27 mouse cellular contexts compared by ENCODE assay signal in genomic region chr5:72257084-72257483, GRCm38 (mm10).
DNase-seq lines count a peak whose midpoint lies in the region; ATAC-seq and TF ChIP-seq lines count a peak whose summit lies in the region.
"Had no signal": no experiment of that assay in that cellular context is flagged by ENCODE, and none has a peak within 500 bp of the region (broad histone marks: within the 10 kb centered on the region; RNA-seq: fewer than 3 reads in every experiment).

No protein-coding gene starts in this region.

- no peak overlapping the region for H3K4me3 ChIP-seq in embryonic facial prominence, embryonic 13.5 days
- H3K4me3 ChIP-seq in embryonic facial prominence, embryonic 10.5 days = no peak overlapping the region
- H3K4me3 ChIP-seq in heart, embryonic 14.5 days (ENCODE audit: control insufficient read depth in 1 of 2, insufficient read depth in 1 of 2, low read depth in 1 of 2, low read length in 2 of 2) = no peak overlapping the region
- peak overlapping the region; percentile 19; the same call in 1 of the 2 replicates for H3K4me3 ChIP-seq in layer of hippocampus, adult 2 months
- H3K4me3 ChIP-seq in stomach, embryonic 16.5 days (replicated peaks; ENCODE audit: low read length) = no peak overlapping the region
- H3K4me3 ChIP-seq: erythroblast, embryonic 14.5 days; heart, embryonic 10.5 days; hindbrain, embryonic 13.5 days; midbrain, embryonic 10.5 days; midbrain, embryonic 15.5 days had no signal

- 0 out of 2 replicates have a peak, but pooled peaks cover 4% of the 10 kb centered on the region for H3K4me1 ChIP-seq in embryonic facial prominence, embryonic 13.5 days
- no peaks in the 10 kb centered on the region for H3K4me1 ChIP-seq in embryonic facial prominence, embryonic 10.5 days
- H3K4me1 ChIP-seq in heart, embryonic 14.5 days (ENCODE audit: control insufficient read depth in 2 of 2, insufficient read depth in 2 of 2, low read length in 2 of 2) = peaks cover 0 to 19% of the 10 kb centered on the region in 2 experiments; a peak in 2 of 4 replicates
- H3K4me1 ChIP-seq in stomach, embryonic 16.5 days (ENCODE audit: control insufficient read depth, insufficient read depth, low read length) = 0 out of 2 replicates have a peak, but pooled peaks cover 3% of the 10 kb centered on the region
- H3K4me1 ChIP-seq: hindbrain, embryonic 13.5 days; midbrain, embryonic 10.5 days; midbrain, embryonic 15.5 days had no signal

- H3K27me3 ChIP-seq in embryonic facial prominence, embryonic 13.5 days = no peaks in the 10 kb centered on the region
- H3K27me3 ChIP-seq in embryonic facial prominence, embryonic 10.5 days (replicated peaks; ENCODE audit: low read depth, poor library complexity, severe bottlenecking) = no peaks in the 10 kb centered on the region
- no peaks in the 10 kb centered on the region for H3K27me3 ChIP-seq in heart, embryonic 14.5 days (ENCODE audit: control insufficient read depth, insufficient read depth, low read length)
- no peaks in the 10 kb centered on the region for H3K27me3 ChIP-seq in stomach, embryonic 16.5 days (ENCODE audit: control insufficient read depth, insufficient read depth, low read length)
- H3K27me3 ChIP-seq: hindbrain, embryonic 13.5 days; midbrain, embryonic 15.5 days had no signal

- DNase-seq in embryonic facial prominence, embryonic 10.5 days (ENCODE audit: low spot score) = no peak
- no peak for DNase-seq in heart, adult 9 months (ENCODE audit: low spot score in 2 of 2)
- no peak for DNase-seq in layer of hippocampus, adult 2 months (ENCODE audit: low spot score in 2 of 2)
- DNase-seq in layer of hippocampus, adult 11-12 months (ENCODE audit: low spot score) = no peak
- DNase-seq in lung, adult 18-20 months = no peak
- DNase-seq: adrenal gland, adult 8-10 months; cerebellum, adult 8-10 months; cerebellum, postnatal 25 days; heart, postnatal 36 days; kidney, adult 8-10 months; kidney, postnatal 14 days; left cerebral cortex, postnatal 4 days; liver; lung, embryonic 14.5 days; lung, postnatal 14 days; right cerebral cortex, adult 18-20 months had no signal

- H3K27ac ChIP-seq in embryonic facial prominence, embryonic 13.5 days = no peak overlapping the region
- no peak overlapping the region for H3K27ac ChIP-seq in embryonic facial prominence, embryonic 10.5 days (replicated peaks)
- no peak overlapping the region; a peak in 1 of 4 replicates for H3K27ac ChIP-seq in heart, embryonic 14.5 days (replicated peaks in 1 of 2; ENCODE audit: control insufficient read depth in 1 of 2, insufficient read depth in 1 of 2, low read depth in 2 of 2, low read length in 2 of 2)
- H3K27ac ChIP-seq in layer of hippocampus, adult 2 months = no peak overlapping the region
- no peak overlapping the region for H3K27ac ChIP-seq in stomach, embryonic 16.5 days (ENCODE audit: low read length)
- H3K27ac ChIP-seq: heart, embryonic 10.5 days; hindbrain, embryonic 13.5 days; liver, embryonic 14.5 days; midbrain, embryonic 10.5 days; midbrain, embryonic 15.5 days had no signal

- 0 out of 2 replicates have a peak overlapping the region, but pooled peaks have one; percentile 7 for H3K4me2 ChIP-seq in embryonic facial prominence, embryonic 13.5 days
- H3K4me2 ChIP-seq in heart, embryonic 14.5 days (ENCODE audit: low read length) = peak overlapping the region; percentile 37
- no peak overlapping the region; the same call in 1 of the 2 replicates for H3K4me2 ChIP-seq in stomach, embryonic 16.5 days (ENCODE audit: low read depth, low read length)
- H3K4me2 ChIP-seq: hindbrain, embryonic 13.5 days; lung, embryonic 14.5 days; midbrain, embryonic 15.5 days had no signal

- 65% methylated on average over 10 of the region's 10 CpGs for WGBS in embryonic facial prominence, embryonic 13.5 days
- 84% methylated on average over 10 of the region's 10 CpGs for WGBS in embryonic facial prominence, embryonic 10.5 days
- 80% methylated on average over 10 of the region's 10 CpGs for WGBS in heart, embryonic 14.5 days
- 73% methylated on average over 10 of the region's 10 CpGs for WGBS in stomach, embryonic 16.5 days

- no peak for ATAC-seq in embryonic facial prominence, embryonic 13.5 days (ENCODE audit: insufficient number of reproducible peaks, insufficient read depth, low FRiP score, low TSS enrichment, low read depth)
- no peak for ATAC-seq in heart, embryonic 14.5 days (ENCODE audit: insufficient number of reproducible peaks, insufficient read depth, low FRiP score, low read depth)
- ATAC-seq in stomach, embryonic 16.5 days (ENCODE audit: insufficient read depth, low FRiP score) = no peak
- ATAC-seq: intestine, embryonic 16.5 days; midbrain, embryonic 15.5 days had no signal

- H3K36me3 ChIP-seq in embryonic facial prominence, embryonic 13.5 days = peaks cover 40% of the 10 kb centered on the region
- peaks cover 28% of the 10 kb centered on the region for H3K36me3 ChIP-seq in embryonic facial prominence, embryonic 10.5 days (replicated peaks)
- 0 out of 2 replicates have a peak, but pooled peaks cover 22% of the 10 kb centered on the region for H3K36me3 ChIP-seq in heart, embryonic 14.5 days (ENCODE audit: control insufficient read depth, insufficient read depth, low read length)
- H3K36me3 ChIP-seq in stomach, embryonic 16.5 days (ENCODE audit: control insufficient read depth, insufficient read depth, low read length) = no peaks in the 10 kb centered on the region
- H3K36me3 ChIP-seq: midbrain, embryonic 15.5 days had no signal

- TF ChIP-seq CTCF in layer of hippocampus, adult 2 months (conservative IDR thresholded peaks at IDR 0.05) = no peak

- no peaks in the 10 kb centered on the region for H3K9me3 ChIP-seq in embryonic facial prominence, embryonic 13.5 days
- H3K9me3 ChIP-seq in embryonic facial prominence, embryonic 10.5 days = no peaks in the 10 kb centered on the region
- H3K9me3 ChIP-seq in heart, embryonic 14.5 days (ENCODE audit: control insufficient read depth, low read length) = no peaks in the 10 kb centered on the region
- H3K9me3 ChIP-seq in stomach, embryonic 16.5 days (replicated peaks; ENCODE audit: control insufficient read depth, low read length) = no peaks in the 10 kb centered on the region
- H3K9me3 ChIP-seq: G1E; heart, embryonic 10.5 days; hindbrain, embryonic 13.5 days; midbrain, embryonic 10.5 days; midbrain, embryonic 15.5 days had no signal

- no peak overlapping the region for H3K9ac ChIP-seq in embryonic facial prominence, embryonic 13.5 days
- H3K9ac ChIP-seq in heart, embryonic 14.5 days (ENCODE audit: low read length) = no peak overlapping the region
- H3K9ac ChIP-seq in stomach, embryonic 16.5 days (ENCODE audit: low read length) = 0 out of 2 replicates have a peak overlapping the region, but pooled peaks have one; percentile 14
- H3K9ac ChIP-seq: hindbrain, embryonic 13.5 days; liver, embryonic 14.5 days; lung, embryonic 14.5 days; midbrain, embryonic 15.5 days had no signal
